Mouse (Mus musculus) thymus, adult 2 months (tissue): ENCODE data around the gene Fam160b1. TPM values are rescaled to one million over a fixed set of nuclear protein-coding genes. Genes with fewer than 3 reads are reported as not detected.

ENCODE experiments used
- DNase-seq: peaks from one replicate; pipeline ENCODE4 v3.0.0; 2021
- H3K27ac ChIP-seq: fragments of 200-500 bp; 2 replicates; pipeline ENCODE4 v1.5.1; 2012; ENCODE audit warnings: low read length, control low read depth; ENCODE audit not compliant: control insufficient read depth, insufficient read depth
- H3K27me3 ChIP-seq: fragments of 200-500 bp; 2 replicates; pipeline ENCODE4 v1.6.1; 2012; ENCODE audit warnings: mild to moderate bottlenecking, low read length, moderate library complexity, mixed read lengths; ENCODE audit not compliant: control insufficient read depth, insufficient read depth
- H3K36me3 ChIP-seq: fragments of 200-500 bp; 2 replicates; pipeline ENCODE4 v1.6.1; 2012; ENCODE audit warnings: mild to moderate bottlenecking, low read length, moderate library complexity; ENCODE audit not compliant: control insufficient read depth, insufficient read depth
- H3K4me1 ChIP-seq: fragments of 200-500 bp; replicated peaks from 2 replicates; pipeline ENCODE4 v1.6.1; 2012; ENCODE audit warnings: low read length; ENCODE audit not compliant: control insufficient read depth, insufficient read depth
- H3K4me3 ChIP-seq: fragments of 200-500 bp; 2 replicates; pipeline ENCODE4 v1.5.1; 2012; ENCODE audit warnings: mild to moderate bottlenecking, low read length, control low read depth, moderate library complexity; ENCODE audit not compliant: control insufficient read depth, insufficient read depth
- CTCF ChIP-seq: fragments of 200-500 bp; IDR thresholded peaks from 2 replicates; pipeline ENCODE4 v1.5.1; 2012; ENCODE audit warnings: mild to moderate bottlenecking, control low read depth, low read length, moderate library complexity, borderline replicate concordance; ENCODE audit not compliant: control insufficient read depth, poor library complexity, insufficient read depth; ENCODE audit errors: extremely low read depth
- POLR2A ChIP-seq: fragments of 200-500 bp; IDR thresholded peaks from 2 replicates; pipeline ENCODE4 v1.6.1; 2012; ENCODE audit warnings: mild to moderate bottlenecking, low read length, control low read depth, moderate library complexity; ENCODE audit not compliant: control insufficient read depth, poor library complexity, insufficient read depth; ENCODE audit errors: extremely low read depth
- WGBS: fragments of 180-500 bp; shearing (Covaris S2); methylation state at CpG from one replicate; pipeline ENCODE4 v1.1.7; 2018; 5-methylcytosine and 5-hydroxymethylcytosine counted together
- polyA plus RNA-seq: library from polyadenylated mRNA; depleted of rRNA; stranded (reverse); fragments of >200 nt; gene quantifications from 2 replicates; pipeline ENCODE4 v1.2.3, GENCODE M21; 2012

Gene Fam160b1
- polyA plus RNA-seq, 1 experiment = 28.3 TPM

DNA sequence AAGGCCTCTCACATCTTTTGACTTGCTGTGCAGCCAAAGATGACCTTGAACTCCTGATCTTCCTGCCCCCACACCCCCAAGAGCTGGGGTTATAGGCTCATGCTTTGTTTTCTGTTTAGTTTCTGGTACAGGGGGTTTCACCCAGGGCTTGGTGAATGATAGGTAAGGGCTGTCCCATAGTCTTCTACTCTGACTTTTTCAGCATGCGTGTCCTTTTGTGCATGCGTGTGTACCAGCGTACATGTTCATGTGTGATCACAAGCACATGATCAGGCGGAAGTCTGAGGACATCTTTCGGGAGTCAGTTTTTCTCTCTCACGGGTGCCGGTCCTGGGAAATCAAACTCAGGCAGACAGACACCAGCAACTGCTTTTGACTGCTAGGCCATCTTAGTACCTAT, 3.1 kb downstream of the Fam160b1 start:
- H3K27ac ChIP-seq = no peak overlapping the region
- no peak overlapping the region for H3K4me3 ChIP-seq
- peaks cover 44% of the 10 kb centered on the region for H3K4me1 ChIP-seq
- H3K27me3 ChIP-seq = no peaks in the 10 kb centered on the region
- no peak for DNase-seq
- peaks cover under 1% of the 10 kb centered on the region; the same call in 1 of the 2 replicates for H3K36me3 ChIP-seq
- WGBS = 96% methylated on average over 7 of the region's 7 CpGs
- TF ChIP-seq CTCF (no peak), POLR2A (no peak)

- no peak overlapping the region for H3K27ac ChIP-seq
- peaks cover 39% of the 10 kb centered on the region for H3K4me1 ChIP-seq
- no peak for DNase-seq
Observed at GRCm38 (mm10) chr19:57364942-57365673, 4.6 kb downstream of the Fam160b1 start.

DNA sequence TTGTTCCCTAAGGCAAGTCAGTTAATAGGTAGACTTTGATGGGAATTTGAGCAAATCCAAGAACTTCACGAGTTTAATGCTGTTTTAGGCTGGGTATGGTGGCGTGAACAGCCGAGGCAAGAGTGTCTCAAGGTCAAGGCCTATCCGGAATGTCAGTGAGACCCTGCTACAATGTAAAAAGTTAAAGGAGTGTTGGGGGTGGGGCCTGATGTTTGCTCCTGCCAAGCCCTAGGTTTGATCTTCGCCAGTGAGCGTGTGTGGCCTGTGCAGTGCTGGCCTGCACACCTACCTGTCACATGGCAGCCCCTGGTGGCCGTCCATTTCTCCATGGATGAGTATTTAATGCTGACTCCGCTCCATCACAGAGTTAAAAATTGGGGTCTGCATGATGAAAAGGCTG, 5.5 kb downstream of the Fam160b1 start:
- Histone ChIP-seq H3K36me3 (peaks cover 14% of the 10 kb centered on the region), H3K27me3 (no peaks in the 10 kb centered on the region), H3K27ac (peak overlapping the region; percentile 19; the same call in 1 of the 2 replicates), H3K4me3 (no peak overlapping the region), H3K4me1 (peaks cover 39% of the 10 kb centered on the region)
- TF ChIP-seq POLR2A (no peak), CTCF (peak; percentile 18; the same call in 1 of the 2 replicates)
- 77% methylated on average over 8 of the region's 8 CpGs for WGBS
- no peak for DNase-seq

More at GRCm38 (mm10) chr19:57364942-57365673, 4.6 kb downstream of the Fam160b1 start:
- WGBS = 38% methylated on average over 10 of the region's 11 CpGs
- peaks cover 5% of the 10 kb centered on the region for H3K36me3 ChIP-seq
- H3K4me3 ChIP-seq = no peak overlapping the region
- no peaks in the 10 kb centered on the region for H3K27me3 ChIP-seq
- TF ChIP-seq POLR2A = no peak
- no peak for TF ChIP-seq CTCF

DNA sequence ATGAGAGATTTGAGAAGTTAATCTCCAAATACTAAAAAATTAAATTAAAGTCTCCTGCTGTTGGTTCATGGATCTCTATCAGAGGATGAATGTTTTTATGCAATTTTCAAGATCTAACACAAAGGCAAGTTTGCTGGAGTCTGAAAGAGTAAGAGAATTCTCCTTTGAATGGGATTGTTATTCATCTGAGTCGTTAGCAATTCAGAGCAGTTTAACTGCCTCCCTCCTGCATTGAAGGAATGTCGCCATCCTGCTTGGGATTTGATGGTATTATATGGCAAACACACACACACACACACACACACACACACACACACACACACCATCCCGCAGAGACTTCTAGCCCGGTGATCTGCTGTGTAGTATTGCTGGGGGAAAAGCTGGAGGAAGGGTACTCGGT, 6.1 kb downstream of the Fam160b1 start:
- no peak for DNase-seq
- TF ChIP-seq CTCF = no peak
- TF ChIP-seq POLR2A = no peak
- peaks cover 39% of the 10 kb centered on the region for H3K4me1 ChIP-seq
- 12% methylated on average over 5 of the region's 5 CpGs for WGBS
- no peaks in the 10 kb centered on the region for H3K27me3 ChIP-seq
- no peak overlapping the region for H3K4me3 ChIP-seq
- H3K36me3 ChIP-seq = peaks cover 20% of the 10 kb centered on the region
- no peak overlapping the region for H3K27ac ChIP-seq

- no peak overlapping the region for H3K4me3 ChIP-seq
- H3K27me3 ChIP-seq = no peaks in the 10 kb centered on the region
- DNase-seq = no peak
- H3K4me1 ChIP-seq = peaks cover 39% of the 10 kb centered on the region
- WGBS = 70% methylated on average over 4 of the region's 4 CpGs
- H3K27ac ChIP-seq = no peak overlapping the region
- H3K36me3 ChIP-seq = peaks cover 26% of the 10 kb centered on the region
- TF ChIP-seq CTCF = no peak
- no peak for TF ChIP-seq POLR2A
Observed at GRCm38 (mm10) chr19:57367201-57367600, 6.7 kb downstream of the Fam160b1 start.

DNA sequence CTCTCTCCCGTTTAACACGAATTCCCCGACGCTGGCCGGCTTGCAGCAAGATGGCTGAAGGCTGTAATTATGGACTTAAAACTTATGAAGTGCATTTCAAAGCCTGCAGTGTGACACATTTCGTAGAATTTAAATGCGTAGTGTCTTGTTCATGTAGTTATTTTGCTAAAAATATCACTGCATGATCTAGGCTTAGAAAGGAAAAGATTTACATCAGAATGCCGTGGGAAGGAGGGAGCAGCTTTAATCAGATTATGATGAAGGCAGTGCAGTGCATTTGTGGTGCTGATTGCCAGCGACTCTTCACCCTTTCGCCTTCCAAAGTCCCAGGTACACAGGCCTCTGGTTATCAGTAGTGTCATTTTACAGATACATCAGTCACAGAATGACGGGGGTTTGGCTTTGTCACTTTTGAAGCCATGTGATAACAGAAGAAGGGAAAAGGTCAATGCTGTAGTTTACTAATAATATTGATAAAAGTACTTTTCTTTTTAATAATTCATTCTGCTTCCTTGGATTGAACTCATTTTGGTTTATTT, 7.4 kb downstream of the Fam160b1 start:
- Histone ChIP-seq H3K4me1 (peaks cover 36% of the 10 kb centered on the region), H3K27ac (no peak overlapping the region), H3K36me3 (peaks cover 33% of the 10 kb centered on the region), H3K27me3 (no peaks in the 10 kb centered on the region), H3K4me3 (no peak overlapping the region)
- TF ChIP-seq POLR2A (no peak), CTCF (no peak)
- no peak for DNase-seq
- WGBS = 91% methylated on average over 11 of the region's 11 CpGs
